Mouse (Mus musculus): Measurements from ENCODE around the gene Elobl.

DNA sequence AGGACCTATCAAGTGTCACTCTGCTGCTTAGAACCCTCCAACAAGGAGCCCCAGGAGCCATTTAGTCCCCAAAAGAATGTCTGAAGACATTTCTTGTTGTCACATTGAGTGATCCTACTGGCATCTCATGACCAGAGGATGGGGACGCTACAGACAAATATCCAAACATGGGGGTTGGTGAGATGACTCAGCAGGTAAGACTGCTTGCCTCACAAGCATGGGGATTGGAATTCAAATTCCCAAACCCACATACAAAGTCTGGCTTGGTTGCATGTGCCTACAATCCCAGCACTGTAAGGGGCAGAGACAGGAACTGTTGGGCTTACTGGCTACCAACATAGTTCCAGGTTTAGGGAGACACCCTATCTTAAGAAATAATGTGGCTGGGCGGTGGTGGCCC, 28.8 kb downstream of the Elobl start:
- TF ChIP-seq MYOG (IDR thresholded peaks at IDR 0.05; ENCODE audit: control insufficient read depth in 1 of 3, insufficient read depth in 1 of 3, insufficient read length in 2 of 3, low read depth in 2 of 3): no peak
- TF ChIP-seq TCF12 (IDR thresholded peaks at IDR 0.05; ENCODE audit: insufficient read depth, poor library complexity, severe bottlenecking): no peak
- no peak for TF ChIP-seq POLR2A (IDR thresholded peaks at IDR 0.05; ENCODE audit: insufficient read length, low read depth)
- no peak for TF ChIP-seq POLR2AphosphoS2 (IDR thresholded peaks at IDR 0.05; ENCODE audit: insufficient read length, low read depth)
- TF ChIP-seq E2F4 (IDR thresholded peaks at IDR 0.05; ENCODE audit: insufficient read depth): no peak
